Mouse (Mus musculus) MEL (cell line): ENCODE measurements around the gene Dyrk3. TPM values are rescaled to one million over a fixed set of nuclear protein-coding genes. Genes with fewer than 3 reads are reported as not detected.
A peak's percentile ranks its signal among the peaks of the same experiment; 100 is the strongest.

Source experiments
- DNase-seq: peaks from one replicate; pipeline ENCODE4 v3.0.0; 2011; ENCODE audit warnings: low read depth, low spot score
- H3K27ac ChIP-seq: 2 replicates; pipeline ENCODE4 v1.5.1; 2012; ENCODE audit warnings: low read depth, mild to moderate bottlenecking, control low read depth, low read length, moderate library complexity; ENCODE audit not compliant: control insufficient read depth
- H3K27me3 ChIP-seq, 2 experiments: fragments of 150-350 bp in 1 of 2; sonication (generic) in 1 of 2; 2 replicates each; pipeline ENCODE4 v1.6.1; 2012; ENCODE audit warnings: low read length in 2 of 2, mild to moderate bottlenecking in 2 of 2, improper control_type of control experiment in 1 of 2, moderate library complexity in 1 of 2; ENCODE audit not compliant: insufficient read depth in 2 of 2, control insufficient read depth in 1 of 2
- H3K36me3 ChIP-seq, 2 experiments: 2 replicates each; pipeline ENCODE4 v1.6.1; 2012 to 2014; ENCODE audit warnings: low read length in 2 of 2, improper control_type of control experiment in 1 of 2, inconsistent platforms in 1 of 2, mild to moderate bottlenecking in 1 of 2; ENCODE audit not compliant: insufficient read depth in 2 of 2, control insufficient read depth in 1 of 2
- H3K4me1 ChIP-seq, 2 experiments: fragments of 150-350 bp in 1 of 2; sonication (generic) in 1 of 2; 2 replicates each; pipeline ENCODE4 v1.6.1; 2012; ENCODE audit warnings: low read length in 2 of 2, improper control_type of control experiment in 1 of 2, mild to moderate bottlenecking in 1 of 2; ENCODE audit not compliant: insufficient read depth in 2 of 2, control insufficient read depth in 1 of 2
- H3K4me3 ChIP-seq, 2 experiments: fragments of 150-350 bp in 1 of 2; sonication (generic) in 1 of 2; 2 replicates each; pipeline ENCODE4 v1.5.1; 2012; ENCODE audit warnings: low read depth in 2 of 2, low read length in 2 of 2, mild to moderate bottlenecking in 2 of 2, moderate library complexity in 2 of 2, control low read depth in 1 of 2, improper control_type of control experiment in 1 of 2; ENCODE audit not compliant: control insufficient read depth in 1 of 2, insufficient read depth in 1 of 2
- H3K79me2 ChIP-seq: 2 replicates; pipeline ENCODE4 v1.6.1; 2012; ENCODE audit warnings: mild to moderate bottlenecking, low read length, moderate library complexity; ENCODE audit not compliant: control insufficient read depth, poor library complexity, insufficient read depth
- H3K9ac ChIP-seq: 2 replicates; pipeline ENCODE4 v1.6.1; 2012; ENCODE audit warnings: low read depth, mild to moderate bottlenecking, control low read depth, low read length, moderate library complexity; ENCODE audit not compliant: control insufficient read depth, poor library complexity, severe bottlenecking
- H3K9me3 ChIP-seq: fragments of 150-350 bp; sonication (generic); replicated peaks from 2 replicates; pipeline ENCODE4 v1.6.1; 2012; ENCODE audit warnings: mild to moderate bottlenecking, low read length, improper control_type of control experiment, moderate library complexity; ENCODE audit not compliant: insufficient read depth
- CHD2 ChIP-seq: IDR thresholded peaks from 2 replicates; pipeline ENCODE4 v1.6.1; 2011; ENCODE audit warnings: low read length, improper control_type of control experiment
- E2F4 ChIP-seq: IDR thresholded peaks from 2 replicates; pipeline ENCODE4 v1.6.1; 2011; ENCODE audit warnings: low read depth, low read length, improper control_type of control experiment, borderline replicate concordance
- ETS1 ChIP-seq: IDR thresholded peaks from 2 replicates; pipeline ENCODE4 v1.6.1; 2012; ENCODE audit warnings: low read depth, mild to moderate bottlenecking, inconsistent platforms, low read length, improper control_type of control experiment, moderate library complexity
- HCFC1 ChIP-seq: IDR thresholded peaks from 2 replicates; pipeline ENCODE4 v1.6.1; 2012; ENCODE audit warnings: low read depth, mild to moderate bottlenecking, inconsistent platforms, low read length, improper control_type of control experiment, moderate library complexity
- MAFK ChIP-seq: IDR thresholded peaks from 2 replicates; pipeline ENCODE4 v1.6.1; 2011; ENCODE audit warnings: low read depth, mild to moderate bottlenecking, low read length, improper control_type of control experiment, borderline replicate concordance
- MAX ChIP-seq: IDR thresholded peaks from 2 replicates; pipeline ENCODE4 v1.6.1; 2011; ENCODE audit warnings: low read length, improper control_type of control experiment
- MAZ ChIP-seq: IDR thresholded peaks from 2 replicates; pipeline ENCODE4 v1.6.1; 2012; ENCODE audit warnings: low read depth, mild to moderate bottlenecking, inconsistent platforms, low read length, improper control_type of control experiment
- MXI1 ChIP-seq: IDR thresholded peaks from 2 replicates; pipeline ENCODE4 v1.6.1; 2011; ENCODE audit warnings: mild to moderate bottlenecking, low read depth, low read length, improper control_type of control experiment
- NELFE ChIP-seq: IDR thresholded peaks from 2 replicates; pipeline ENCODE4 v1.6.1; 2011; ENCODE audit warnings: low read depth, low read length, improper control_type of control experiment
- NRF1 ChIP-seq: IDR thresholded peaks from 2 replicates; pipeline ENCODE4 v1.6.1; 2014; ENCODE audit warnings: low read depth, mild to moderate bottlenecking, inconsistent platforms, low read length, improper control_type of control experiment, moderate library complexity; ENCODE audit not compliant: poor library complexity, insufficient read depth, severe bottlenecking
- POLR2A ChIP-seq, 2 experiments: IDR thresholded peaks; 2 replicates each; pipeline ENCODE4 v1.6.1; 2011 to 2012; ENCODE audit warnings: low read length in 2 of 2, mild to moderate bottlenecking in 2 of 2, control low read depth in 1 of 2, improper control_type of control experiment in 1 of 2, low read depth in 1 of 2, moderate library complexity in 1 of 2; ENCODE audit not compliant: control insufficient read depth in 1 of 2, insufficient read depth in 1 of 2, poor library complexity in 1 of 2
- POLR2AphosphoS2 ChIP-seq: IDR thresholded peaks from 2 replicates; pipeline ENCODE4 v1.6.1; 2011; ENCODE audit warnings: low read length, improper control_type of control experiment
- RCOR1 ChIP-seq: IDR thresholded peaks from 2 replicates; pipeline ENCODE4 v1.6.1; 2012; ENCODE audit warnings: low read depth, mild to moderate bottlenecking, inconsistent platforms, low read length, improper control_type of control experiment
- SIN3A ChIP-seq: IDR thresholded peaks from 2 replicates; pipeline ENCODE4 v1.6.1; 2012; ENCODE audit warnings: low read length, improper control_type of control experiment, inconsistent platforms
- SMC3 ChIP-seq: IDR thresholded peaks from 2 replicates; pipeline ENCODE4 v1.6.1; 2011; ENCODE audit warnings: low read depth, low read length, improper control_type of control experiment
- TAL1 ChIP-seq: IDR thresholded peaks from 2 replicates; pipeline ENCODE4 v1.6.1; 2012; ENCODE audit warnings: mild to moderate bottlenecking, inconsistent platforms, low read length, moderate library complexity, mixed read lengths
- TBP ChIP-seq: IDR thresholded peaks from 2 replicates; pipeline ENCODE4 v1.8.0; 2011; ENCODE audit warnings: low read depth, low read length, improper control_type of control experiment
- TCF12 ChIP-seq: IDR thresholded peaks from 2 replicates; pipeline ENCODE4 v1.6.1; 2014; ENCODE audit warnings: low read depth, mild to moderate bottlenecking, inconsistent platforms, low read length, improper control_type of control experiment, moderate library complexity
- USF1 ChIP-seq: IDR thresholded peaks from 2 replicates; pipeline ENCODE4 v1.6.1; 2014; ENCODE audit warnings: low read depth, mild to moderate bottlenecking, inconsistent platforms, low read length, improper control_type of control experiment, moderate library complexity
- USF2 ChIP-seq, 2 experiments: IDR thresholded peaks; 2 replicates each; pipeline ENCODE4 v1.6.1; 2011 to 2012; ENCODE audit warnings: improper control_type of control experiment in 2 of 2, low read length in 2 of 2, borderline replicate concordance in 1 of 2, inconsistent platforms in 1 of 2, low read depth in 1 of 2, mild to moderate bottlenecking in 1 of 2; ENCODE audit not compliant: insufficient read depth in 1 of 2
- ZC3H11A ChIP-seq: IDR thresholded peaks from 2 replicates; pipeline ENCODE4 v1.6.1; 2012; ENCODE audit warnings: low read depth, mild to moderate bottlenecking, inconsistent platforms, low read length, improper control_type of control experiment
- ZKSCAN1 ChIP-seq: IDR thresholded peaks from 2 replicates; pipeline ENCODE4 v1.6.1; 2012; ENCODE audit warnings: low read depth, mild to moderate bottlenecking, inconsistent platforms, low read length, improper control_type of control experiment, moderate library complexity
- ZNF384 ChIP-seq: IDR thresholded peaks from 2 replicates; pipeline ENCODE4 v1.6.1; 2012; ENCODE audit warnings: low read depth, mild to moderate bottlenecking, inconsistent platforms, low read length, improper control_type of control experiment
- polyA plus RNA-seq, 2 experiments: library from polyadenylated mRNA; stranded (reverse) in 1 of 2; unstranded in 1 of 2; fragments of >175 nt in 1 of 2; fragments of >200 nt in 1 of 2; gene quantifications; 2 replicates each; pipeline versions ENCODE4 v1.2.1 to v1.2.4; 2012; ENCODE audit warnings: low replicate concordance in 2 of 2, low read depth in 1 of 2; ENCODE audit not compliant: insufficient read length in 2 of 2, insufficient read depth in 1 of 2, missing spikeins in 1 of 2
- total RNA-seq: library from RNA; depleted of rRNA; stranded (reverse); fragments of 300-350 nt; gene quantifications from 2 replicates; pipeline ENCODE4 v1.2.3, GENCODE M21; 2012

Gene Dyrk3
- total and polyA plus RNA-seq, 3 experiments = 8.6 to 11.8 TPM; not detected in 1

- peaks cover 0 to 15% of the 10 kb centered on the region in 2 experiments; a peak in 2 of 4 replicates for H3K4me1 ChIP-seq
- TF ChIP-seq SMC3 = no peak
- TF ChIP-seq ETS1 = no peak
- TF ChIP-seq RCOR1 = no peak
- no peak for TF ChIP-seq MAZ
- no peak for TF ChIP-seq USF2 (IDR thresholded peaks at IDR 0.05; ENCODE audit: borderline replicate concordance in 1 of 2, insufficient read depth in 1 of 2, low read depth in 1 of 2, low read length in 2 of 2)
- no peak for TF ChIP-seq ZC3H11A
- TF ChIP-seq USF1 = no peak
- TF ChIP-seq E2F4 = no peak
- TF ChIP-seq ZNF384 = no peak
- no peak for TF ChIP-seq NRF1
- no peak for TF ChIP-seq MXI1
- TF ChIP-seq TBP = no peak
- TF ChIP-seq POLR2A (IDR thresholded peaks at IDR 0.05; ENCODE audit: control insufficient read depth in 1 of 2, insufficient read depth in 1 of 2, low read depth in 1 of 2, low read length in 2 of 2, poor library complexity in 1 of 2) = no peak
- TF ChIP-seq MAX = no peak
- TF ChIP-seq MAFK = no peak
These were observed 37.3 kb downstream of the Dyrk3 start for GRCm38 (mm10) chr1:131100808-131101207.

GRCm38 (mm10) chr1:131097700-131098094, 40.4 kb downstream of the Dyrk3 start, which contains the start of gene Mapkapk2:
Mapkapk2 (minus strand) TSS chr1:131097826.
- Histone ChIP-seq H3K27me3 (peaks cover 0 to 2% of the 10 kb centered on the region in 2 experiments; a peak in 1 of 4 replicates), H3K9me3 (no peaks in the 10 kb centered on the region), H3K4me3 (peak within 1 kb of the TSS; percentile 98 to 99), H3K27ac (peak within 1 kb of the TSS; percentile 69), H3K9ac (peak within 1 kb of the TSS; percentile 97), H3K36me3 (peaks cover 0 to 4% of the 10 kb centered on the region in 2 experiments; a peak in 2 of 4 replicates), H3K79me2 (peaks cover 34% of the 10 kb centered on the region), H3K4me1 (peaks cover 0 to 3% of the 10 kb centered on the region in 2 experiments; a peak in 1 of 4 replicates)
- TF ChIP-seq TAL1 = no peak
- peak; percentile 63 for TF ChIP-seq SIN3A
- peak; percentile 75 for TF ChIP-seq HCFC1
- no peak for TF ChIP-seq MAX
- TF ChIP-seq NELFE = peak; percentile 61
- TF ChIP-seq TBP = peak; percentile 54; the same call in 1 of the 2 replicates
- peak; percentile 63; a peak in 1 of 4 replicates for TF ChIP-seq POLR2A (IDR thresholded peaks at IDR 0.05; ENCODE audit: control insufficient read depth in 1 of 2, insufficient read depth in 1 of 2, low read depth in 1 of 2, low read length in 2 of 2, poor library complexity in 1 of 2)
- TF ChIP-seq TCF12 = 0 out of 2 replicates have a peak, but pooled peaks have one; percentile 10
- TF ChIP-seq CHD2 = no peak
- 0 out of 2 replicates have a peak, but pooled peaks have one; percentile 32 for TF ChIP-seq POLR2AphosphoS2
- no peak for TF ChIP-seq ZKSCAN1
- peak; percentile 94 for DNase-seq

More at GRCm38 (mm10) chr1:131100808-131101207, 37.3 kb downstream of the Dyrk3 start:
- Histone ChIP-seq H3K79me2 (peaks cover 14% of the 10 kb centered on the region), H3K4me3 (no peak overlapping the region), H3K9me3 (no peaks in the 10 kb centered on the region), H3K27me3 (peaks cover 0 to 2% of the 10 kb centered on the region in 2 experiments; a peak in 1 of 4 replicates), H3K9ac (no peak overlapping the region), H3K36me3 (peaks cover 0 to 4% of the 10 kb centered on the region in 2 experiments; a peak in 1 of 4 replicates), H3K27ac (no peak overlapping the region)
- DNase-seq = no peak
